Mouse (Mus musculus): Measurements from ENCODE around the gene Ipmk. TPM values are rescaled to one million over a fixed set of nuclear protein-coding genes. Genes with fewer than 3 reads are reported as not detected.
"Not testable (repeated sequence)": the region's sequence is repeated elsewhere in the genome, so short reads cannot be mapped to it uniquely, and the experiment has no call there.

The Ipmk gene
- total RNA-seq, 2 experiments from 2014 or later: 15.6 to 20.5 TPM

- no peak for DNase-seq
Measured at GRCm38 (mm10) chr10:71426740-71427139, 79.2 kb downstream of the Ipmk start.

GRCm38 (mm10) chr10:71427381-71427780 is 79.8 kb downstream of the Ipmk start:
- DNase-seq: no peak

GRCm38 (mm10) chr10:71428246-71428864 is 80.8 kb downstream of the Ipmk start:
- DNase-seq: peak; percentile 33 to 56

- DNase-seq: no peak
Measured at GRCm38 (mm10) chr10:71430661-71431060, 83.1 kb downstream of the Ipmk start.

- DNase-seq: no peak
Measured at GRCm38 (mm10) chr10:71443086-71443485, 95.5 kb downstream of the Ipmk start.

- no peak for DNase-seq
Measured at GRCm38 (mm10) chr10:71447661-71448060, 100.1 kb downstream of the Ipmk start.

GRCm38 (mm10) chr10:71448284-71448683 is 100.7 kb downstream of the Ipmk start:
- no peak for DNase-seq

GRCm38 (mm10) chr10:71455355-71455754 is 107.8 kb downstream of the Ipmk start:
- DNase-seq: no peak

DNA sequence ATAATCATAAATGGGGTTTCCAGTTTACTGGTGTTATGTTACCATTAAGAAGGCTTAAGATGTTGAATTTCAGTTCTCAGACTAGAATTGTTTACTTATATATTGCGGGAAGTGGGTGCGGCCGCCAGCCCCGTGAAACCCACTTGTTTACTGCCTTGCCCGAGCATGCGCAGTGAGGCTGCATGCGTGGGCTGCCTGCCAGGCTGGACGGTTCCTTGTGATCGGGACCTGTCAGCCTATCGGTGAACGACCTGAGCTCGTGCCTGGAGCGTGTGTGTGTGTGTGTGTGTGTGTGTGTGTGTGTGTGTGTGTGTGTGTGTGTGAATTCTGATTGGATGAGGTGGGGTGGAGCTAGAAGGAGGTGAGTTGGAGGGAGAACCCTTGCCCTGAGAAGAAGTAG is 114.8 kb downstream of the Ipmk start:
- not testable (repeated sequence) for DNase-seq

- no peak for DNase-seq
Measured at GRCm38 (mm10) chr10:71464417-71464816, 116.9 kb downstream of the Ipmk start.

DNA sequence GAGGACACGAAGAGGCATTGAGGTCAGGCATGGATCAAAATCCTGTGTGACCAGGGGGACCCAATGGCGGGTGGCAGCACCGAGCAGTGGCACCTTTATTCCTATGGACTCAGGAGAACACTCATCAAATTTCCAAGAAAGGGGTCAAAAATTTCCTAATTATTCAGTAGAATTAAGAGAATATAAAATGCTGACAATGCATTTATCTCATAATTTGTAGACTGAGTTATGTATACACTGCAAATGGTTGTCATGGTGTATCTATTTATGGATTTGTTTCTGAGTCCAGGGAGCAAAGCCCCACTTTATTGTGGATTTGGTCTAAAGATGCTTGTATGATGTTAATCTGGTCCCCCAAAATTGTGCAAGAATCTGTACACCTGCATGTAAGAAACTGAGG is 120.8 kb downstream of the Ipmk start:
- DNase-seq: no peak

GRCm38 (mm10) chr10:71469751-71470150 is 122.2 kb downstream of the Ipmk start:
- DNase-seq: no peak

GRCm38 (mm10) chr10:71472033-71472432 is 124.5 kb downstream of the Ipmk start:
- DNase-seq: no peak

DNA sequence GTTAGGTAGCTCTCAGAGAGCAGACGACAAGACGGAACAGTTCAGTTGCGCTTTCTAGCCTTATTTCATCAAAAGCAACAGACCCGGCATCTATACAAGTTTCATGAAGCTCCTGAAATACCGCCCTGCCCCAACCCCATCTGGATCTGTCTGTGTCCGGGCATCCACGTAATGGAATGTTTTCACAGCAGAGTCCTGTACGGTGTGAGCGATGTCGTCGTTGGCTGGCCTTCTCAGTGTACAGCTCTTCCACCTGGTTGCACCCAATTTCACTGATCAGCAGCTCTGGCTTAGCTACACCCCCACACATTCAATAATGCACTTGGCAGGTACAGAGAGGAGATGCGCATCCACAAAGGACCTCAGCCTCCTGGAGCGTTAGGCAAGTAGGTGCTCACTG is 126.0 kb downstream of the Ipmk start:
- DNase-seq: no peak

GRCm38 (mm10) chr10:71476471-71477080 is 129.0 kb downstream of the Ipmk start:
- DNase-seq: no peak

DNA sequence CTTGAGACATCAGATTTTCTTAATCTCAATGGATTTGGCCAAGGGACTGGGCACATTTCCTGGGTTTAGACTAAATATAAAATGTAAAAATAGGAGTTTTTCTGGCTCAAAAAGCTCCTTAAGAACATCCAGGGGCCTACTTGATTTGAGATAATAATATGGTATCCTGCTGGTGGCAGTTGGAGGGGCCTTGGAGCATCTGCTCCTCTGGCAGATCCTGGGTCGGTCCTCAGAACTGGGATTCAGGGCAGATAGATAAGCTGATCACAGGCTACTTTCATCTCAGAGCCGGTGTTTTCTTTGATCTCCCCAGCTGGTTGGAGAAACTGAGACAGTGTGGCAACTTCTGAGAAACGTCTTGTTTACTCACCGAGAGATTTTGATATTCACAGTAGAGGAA is 129.6 kb downstream of the Ipmk start:
- no peak for DNase-seq

DNA sequence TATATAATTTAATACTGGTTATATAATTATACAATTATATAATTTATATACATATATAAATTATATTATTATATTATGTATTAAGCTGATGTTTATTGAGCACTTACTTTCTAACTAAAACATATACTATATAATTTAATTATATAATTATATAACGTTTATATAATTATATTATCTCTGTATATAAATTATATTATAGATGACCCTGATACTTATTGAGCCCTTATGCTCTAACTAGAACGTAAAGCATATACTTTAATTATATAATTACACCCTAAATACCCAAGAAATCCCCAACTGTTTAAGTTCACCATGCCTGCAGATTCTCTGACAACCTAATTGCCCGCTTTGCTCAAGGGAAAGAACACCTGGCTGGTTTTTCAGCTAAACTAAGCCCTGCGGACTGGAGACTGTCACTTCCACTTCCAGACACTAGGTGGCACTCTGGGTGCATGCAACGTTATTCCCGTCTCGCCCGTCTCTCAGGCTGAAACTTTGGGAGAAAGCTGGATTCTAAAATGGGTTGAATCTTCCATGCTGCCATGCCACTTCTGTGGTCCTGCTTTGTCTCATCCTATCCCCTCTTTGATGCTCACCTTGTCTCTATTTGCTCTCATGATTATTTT is 132.2 kb downstream of the Ipmk start:
- peak; percentile 72 to 78 for DNase-seq

Other genes starting within 250 kb of the Ipmk start
- gene Bicc1, start 188.1 kb upstream of the Ipmk start, total RNA-seq (2021): 10 to 100 TPM; 14.0 to 18.0 TPM
- gene Tfam, start 109.5 kb upstream of the Ipmk start, total RNA-seq (2021): 10 to 100 TPM; 53.0 to 58.1 TPM
- gene Ube2d1, start 62.5 kb upstream of the Ipmk start, total RNA-seq (2021): 10 to 100 TPM; 15.6 to 22.3 TPM
- 100 to 1,000 TPM in 1 of 2 experiments, 10 to 100 TPM in 1; 90.4 to 140 TPM for gene Cisd1, start 2.8 kb upstream of the Ipmk start, total RNA-seq (2021)